Mouse (Mus musculus) heart, postnatal 0 days (tissue): ENCODE measurements around the gene Pde4d.

Source experiments
- CTCF ChIP-seq: IDR thresholded peaks from 2 replicates; pipeline ENCODE4 v1.5.1; 2016; ENCODE audit warnings: antibody characterized with exemption, control low read depth, low read depth
- EP300 ChIP-seq: IDR thresholded peaks from 2 replicates; pipeline ENCODE4 v1.6.1; 2016; ENCODE audit warnings: antibody characterized with exemption, low read depth

- TF ChIP-seq CTCF: no peak
- no peak for TF ChIP-seq EP300
Measured at GRCm38 (mm10) chr13:109690558-109690957, 1240.8 kb downstream of the Pde4d start.
